Mouse (Mus musculus) liver, postnatal 0 days (tissue): Measurements from ENCODE around the gene Nop58.

Source experiments
- CTCF ChIP-seq: sonication (generic); IDR thresholded peaks from 2 replicates; pipeline ENCODE4 v1.5.1; 2016; ENCODE audit warnings: antibody characterized with exemption, low read depth
- EP300 ChIP-seq: IDR thresholded peaks from 2 replicates; pipeline ENCODE4 v1.6.1; 2016; ENCODE audit warnings: antibody characterized with exemption, low read depth, mild to moderate bottlenecking

GRCm38 (mm10) chr1:59738768-59739414 is 54.1 kb downstream of the Nop58 start:
- no peak for TF ChIP-seq EP300
- no peak for TF ChIP-seq CTCF
